Mouse (Mus musculus): ENCODE results near the gene Tnp2. TPM values are rescaled to one million over a fixed set of nuclear protein-coding genes. Genes with fewer than 3 reads are reported as not detected.

Gene Tnp2
- not detected in 2 replicates for polyA plus RNA-seq (2015; fragmentation: Nextera tagmentation; extraction: Ambion mirVana)

DNA sequence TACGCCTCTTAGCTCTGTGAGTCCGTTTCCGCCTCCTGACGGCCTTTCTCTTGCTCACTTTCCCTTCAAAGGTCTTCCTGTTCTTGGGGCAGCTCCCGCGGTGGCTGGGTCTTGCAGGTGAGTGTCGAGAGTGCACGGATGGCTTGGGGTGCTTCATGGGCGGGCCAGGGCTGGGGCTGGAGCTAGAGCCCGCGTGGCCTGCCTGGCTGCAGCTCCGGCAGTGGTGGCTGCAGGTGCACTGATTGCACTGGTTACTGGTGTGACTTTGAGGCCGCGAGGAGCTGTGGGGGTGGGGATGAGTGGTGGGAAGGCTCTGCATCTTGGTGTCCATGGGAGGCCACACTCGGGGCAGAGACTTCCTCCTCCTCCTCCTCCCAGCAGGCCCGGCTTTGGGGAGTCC is at the start of gene Tnp2:
Gene Tnp2, minus strand, starts transcription at position 390 of the 400 bp plus-strand sequence.
- H3K4me1 ChIP-seq (replicated peaks; ENCODE audit: control insufficient read depth, insufficient read depth, low read length), result 0 out of 2 replicates have a peak, but pooled peaks cover 8% of the 10 kb centered on the region
- H3K27me3 ChIP-seq (replicated peaks; ENCODE audit: control insufficient read depth, insufficient read depth, low read length), result no peaks in the 10 kb centered on the region
- 45% methylated on average over 16 of the region's 16 CpGs for WGBS
- no peaks in the 10 kb centered on the region for H3K36me3 ChIP-seq (ENCODE audit: control insufficient read depth, insufficient read depth)
- H3K9me3 ChIP-seq (ENCODE audit: control insufficient read depth), result no peaks in the 10 kb centered on the region
- ATAC-seq, result no peak
- no peak within 1 kb of the TSS for H3K4me2 ChIP-seq (replicated peaks; ENCODE audit: low read depth)
- no peak for TF ChIP-seq CTCF (IDR thresholded peaks at IDR 0.05; ENCODE audit: low read depth)
- no peak within 1 kb of the TSS for H3K27ac ChIP-seq (ENCODE audit: low read depth, low read length)
- H3K9ac ChIP-seq (ENCODE audit: low read depth, low read length), result no peak within 1 kb of the TSS
- H3K4me3 ChIP-seq (ENCODE audit: low read depth, low read length), result no peak within 1 kb of the TSS

DNA sequence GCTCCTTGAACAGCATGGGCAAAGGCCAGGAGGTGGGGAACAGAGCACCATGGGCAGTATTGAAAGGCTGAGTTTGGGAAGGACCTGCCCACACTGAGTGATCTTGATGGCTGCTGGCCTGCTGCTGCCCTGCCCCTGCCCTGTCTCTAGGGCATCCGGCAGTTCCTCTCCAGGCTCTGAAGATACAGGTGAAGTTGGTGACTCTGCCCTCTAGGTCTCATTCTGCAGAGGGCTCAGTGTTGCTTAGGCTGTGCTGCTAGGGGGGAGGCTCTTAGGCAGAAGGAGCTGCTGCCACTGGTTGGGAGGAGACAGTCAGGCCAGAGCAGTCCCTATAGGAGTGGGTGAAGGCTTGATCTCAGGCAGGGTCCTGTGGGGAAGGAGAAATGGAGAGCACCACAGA is 49.4 kb upstream of the Tnp2 start:
- H3K9ac ChIP-seq (ENCODE audit: low read depth, low read length), result no peak overlapping the region
- H3K36me3 ChIP-seq (ENCODE audit: control insufficient read depth, insufficient read depth), result no peaks in the 10 kb centered on the region
- H3K9me3 ChIP-seq (ENCODE audit: control insufficient read depth), result no peaks in the 10 kb centered on the region
- H3K4me2 ChIP-seq (replicated peaks; ENCODE audit: low read depth), result 0 out of 2 replicates have a peak overlapping the region, but pooled peaks have one; percentile 6
- 67% methylated on average over 1 of the region's 1 CpGs for WGBS
- no peaks in the 10 kb centered on the region for H3K27me3 ChIP-seq (replicated peaks; ENCODE audit: control insufficient read depth, insufficient read depth, low read length)
- TF ChIP-seq CTCF (IDR thresholded peaks at IDR 0.05; ENCODE audit: low read depth), result no peak
- peak overlapping the region; percentile 16; the same call in 1 of the 2 replicates for H3K27ac ChIP-seq (ENCODE audit: low read depth, low read length)
- H3K4me1 ChIP-seq (replicated peaks; ENCODE audit: control insufficient read depth, insufficient read depth, low read length), result 0 out of 2 replicates have a peak, but pooled peaks cover 7% of the 10 kb centered on the region
- no peak overlapping the region for H3K4me3 ChIP-seq (ENCODE audit: low read depth, low read length)
- no peak for ATAC-seq

DNA sequence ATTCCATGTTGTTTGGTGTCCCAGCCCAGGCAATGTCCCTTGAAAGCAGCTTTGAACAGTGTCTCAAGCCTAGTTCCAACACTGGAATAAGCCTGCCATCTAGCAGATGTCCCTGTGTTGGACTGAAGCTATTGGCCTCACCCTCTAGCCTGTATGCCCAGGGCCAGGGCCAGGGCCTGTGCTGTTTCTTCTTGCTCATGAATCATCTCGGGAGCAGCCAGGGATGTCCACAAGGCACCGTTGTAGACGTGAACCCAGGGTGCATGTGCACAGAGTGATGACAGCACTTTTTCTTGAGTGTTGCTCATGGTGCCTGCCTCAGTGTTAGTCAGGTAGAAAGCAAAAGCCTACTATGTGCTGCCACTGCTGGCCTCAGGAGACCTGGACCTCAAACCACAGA is 48.8 kb upstream of the Tnp2 start:
- TF ChIP-seq CTCF (IDR thresholded peaks at IDR 0.05; ENCODE audit: low read depth), result no peak
- no peaks in the 10 kb centered on the region for H3K9me3 ChIP-seq (ENCODE audit: control insufficient read depth)
- no peak overlapping the region for H3K4me3 ChIP-seq (ENCODE audit: low read depth, low read length)
- H3K4me1 ChIP-seq (replicated peaks; ENCODE audit: control insufficient read depth, insufficient read depth, low read length), result 0 out of 2 replicates have a peak, but pooled peaks cover 7% of the 10 kb centered on the region
- H3K27ac ChIP-seq (ENCODE audit: low read depth, low read length), result no peak overlapping the region
- H3K36me3 ChIP-seq (ENCODE audit: control insufficient read depth, insufficient read depth), result no peaks in the 10 kb centered on the region
- no peaks in the 10 kb centered on the region for H3K27me3 ChIP-seq (replicated peaks; ENCODE audit: control insufficient read depth, insufficient read depth, low read length)
- ATAC-seq, result no peak
- no peak overlapping the region for H3K4me2 ChIP-seq (replicated peaks; ENCODE audit: low read depth)
- 62% methylated on average over 3 of the region's 3 CpGs for WGBS
- no peak overlapping the region for H3K9ac ChIP-seq (ENCODE audit: low read depth, low read length)

DNA sequence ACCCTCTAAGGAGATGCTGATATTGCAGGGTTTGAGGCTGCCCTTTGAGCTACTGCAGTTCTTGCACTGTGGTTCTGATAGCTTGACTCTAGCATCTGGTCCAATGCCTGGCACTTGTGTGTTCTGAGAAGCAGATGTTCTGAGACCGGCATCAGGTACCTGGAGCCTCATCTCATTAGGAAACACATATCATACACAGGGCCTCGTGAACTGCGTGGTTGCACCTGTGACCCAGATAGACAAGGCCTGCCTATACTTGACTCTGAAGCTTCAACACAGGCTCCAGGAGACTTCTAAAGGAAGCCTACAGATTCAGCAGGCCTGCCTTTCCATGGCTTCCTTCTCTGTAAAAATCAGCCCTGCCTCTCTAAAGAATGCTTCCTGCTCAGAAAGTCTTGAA is 47.9 kb upstream of the Tnp2 start:
- WGBS, result 82% methylated on average over 3 of the region's 3 CpGs

DNA sequence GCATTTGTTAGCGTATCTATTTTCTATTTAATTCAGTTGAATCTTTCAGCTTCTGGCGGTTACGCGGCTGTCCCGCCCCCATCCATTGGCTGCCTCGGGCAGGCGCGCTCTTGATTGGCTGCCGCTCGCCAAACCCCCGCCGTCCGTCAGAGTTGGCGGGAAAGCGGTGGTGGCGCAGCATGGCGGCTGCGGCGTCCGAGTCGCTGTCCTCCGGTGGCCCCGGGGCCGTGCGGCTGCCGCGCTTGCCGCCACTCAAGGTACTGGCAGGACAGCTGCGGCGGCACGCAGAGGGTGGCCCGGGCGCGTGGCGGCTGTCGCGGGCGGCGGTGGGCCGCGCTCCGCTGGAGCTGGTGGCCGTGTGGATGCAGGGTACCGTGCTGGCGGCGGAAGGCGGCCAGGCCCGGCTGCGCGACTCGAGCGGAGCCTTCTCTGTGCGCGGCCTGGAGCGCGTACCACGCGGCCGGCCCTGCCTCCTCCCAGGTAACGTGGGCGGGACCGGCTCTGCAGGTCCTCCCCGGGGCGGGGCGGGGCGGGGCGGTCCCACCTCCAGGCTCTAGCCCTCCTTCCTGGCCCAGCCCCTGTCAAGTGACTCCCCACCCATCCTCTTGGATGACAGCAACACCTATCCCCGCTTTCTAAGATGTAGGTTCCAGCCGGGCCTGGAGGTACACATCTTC is 46.6 kb upstream of the Tnp2 start, which contains the start of gene Rmi2:
Gene Rmi2, plus strand, starts transcription at position 149 of the 677 bp plus-strand sequence.
- peak within 1 kb of the TSS; percentile 73; the same call in 1 of the 2 replicates for H3K27ac ChIP-seq (ENCODE audit: low read depth, low read length)
- H3K4me1 ChIP-seq (replicated peaks; ENCODE audit: control insufficient read depth, insufficient read depth, low read length), result 0 out of 2 replicates have a peak, but pooled peaks cover 7% of the 10 kb centered on the region
- peak within 1 kb of the TSS; percentile 76 for H3K4me3 ChIP-seq (ENCODE audit: low read depth, low read length)
- peak within 1 kb of the TSS; percentile 98 for H3K4me2 ChIP-seq (replicated peaks; ENCODE audit: low read depth)
- ATAC-seq, result peak; percentile 87
- peak within 1 kb of the TSS; percentile 59 for H3K9ac ChIP-seq (ENCODE audit: low read depth, low read length)
- no peak for TF ChIP-seq CTCF (IDR thresholded peaks at IDR 0.05; ENCODE audit: low read depth)
- H3K9me3 ChIP-seq (ENCODE audit: control insufficient read depth), result no peaks in the 10 kb centered on the region
- H3K36me3 ChIP-seq (ENCODE audit: control insufficient read depth, insufficient read depth), result no peaks in the 10 kb centered on the region
- H3K27me3 ChIP-seq (replicated peaks; ENCODE audit: control insufficient read depth, insufficient read depth, low read length), result no peaks in the 10 kb centered on the region
- under 1% methylated on average over 66 of the region's 69 CpGs for WGBS

More for the DNA sequence above, 47.9 kb upstream of the Tnp2 start:
- 0 out of 2 replicates have a peak, but pooled peaks cover 7% of the 10 kb centered on the region for H3K4me1 ChIP-seq (replicated peaks; ENCODE audit: control insufficient read depth, insufficient read depth, low read length)
- H3K9me3 ChIP-seq (ENCODE audit: control insufficient read depth), result no peaks in the 10 kb centered on the region
- no peak overlapping the region for H3K4me2 ChIP-seq (replicated peaks; ENCODE audit: low read depth)
- no peak overlapping the region for H3K27ac ChIP-seq (ENCODE audit: low read depth, low read length)
- TF ChIP-seq CTCF (IDR thresholded peaks at IDR 0.05; ENCODE audit: low read depth), result no peak
- H3K27me3 ChIP-seq (replicated peaks; ENCODE audit: control insufficient read depth, insufficient read depth, low read length), result no peaks in the 10 kb centered on the region
- no peak for ATAC-seq
- no peaks in the 10 kb centered on the region for H3K36me3 ChIP-seq (ENCODE audit: control insufficient read depth, insufficient read depth)
- no peak overlapping the region for H3K4me3 ChIP-seq (ENCODE audit: low read depth, low read length)
- H3K9ac ChIP-seq (ENCODE audit: low read depth, low read length), result no peak overlapping the region

DNA sequence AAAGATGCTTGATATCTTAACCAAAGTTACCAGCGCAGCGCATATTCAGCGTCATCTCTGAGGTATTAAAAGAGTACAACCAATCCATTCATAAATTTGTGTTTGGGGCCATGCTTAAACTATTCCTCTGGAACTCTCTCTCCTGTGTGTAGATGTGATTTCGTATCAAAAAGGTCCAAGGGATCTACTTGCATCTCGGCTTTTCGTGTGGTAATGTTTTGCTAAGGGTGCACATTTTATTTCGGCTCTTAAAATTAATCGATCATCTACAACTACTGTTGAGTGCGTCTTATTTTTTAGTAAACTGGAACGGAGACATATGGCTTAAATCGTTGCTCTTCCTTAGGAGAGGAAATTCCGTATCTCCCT is 46.1 kb upstream of the Tnp2 start:
- WGBS, result 4% methylated on average over 12 of the region's 12 CpGs
- Histone ChIP-seq H3K9me3 (ENCODE audit: control insufficient read depth) (no peaks in the 10 kb centered on the region), H3K9ac (ENCODE audit: low read depth, low read length) (no peak overlapping the region), H3K27me3 (replicated peaks; ENCODE audit: control insufficient read depth, insufficient read depth, low read length) (no peaks in the 10 kb centered on the region), H3K4me1 (replicated peaks; ENCODE audit: control insufficient read depth, insufficient read depth, low read length) (0 out of 2 replicates have a peak, but pooled peaks cover 7% of the 10 kb centered on the region), H3K36me3 (ENCODE audit: control insufficient read depth, insufficient read depth) (no peaks in the 10 kb centered on the region), H3K4me2 (replicated peaks; ENCODE audit: low read depth) (peak overlapping the region; percentile 98), H3K27ac (ENCODE audit: low read depth, low read length) (no peak overlapping the region), H3K4me3 (ENCODE audit: low read depth, low read length) (peak overlapping the region; percentile 76)
- ATAC-seq, result no peak
- TF ChIP-seq CTCF (IDR thresholded peaks at IDR 0.05; ENCODE audit: low read depth), result no peak

Measured in intestine, postnatal 0 days (tissue).